Mouse (Mus musculus) lung, adult 2 months (tissue): ENCODE measurements around the gene Kiss1r.

ENCODE experiments used
- CTCF ChIP-seq: fragments of 200-500 bp; IDR thresholded peaks from 2 replicates; pipeline ENCODE4 v1.5.1; 2011; ENCODE audit warnings: mild to moderate bottlenecking, low read length, control low read depth; ENCODE audit not compliant: insufficient read depth
- POLR2A ChIP-seq: fragments of 200-500 bp; IDR thresholded peaks from 2 replicates; pipeline ENCODE4 v1.6.1; 2011; ENCODE audit warnings: low read depth, mild to moderate bottlenecking, control low read depth, low read length, borderline replicate concordance; ENCODE audit errors: extremely low read depth

DNA sequence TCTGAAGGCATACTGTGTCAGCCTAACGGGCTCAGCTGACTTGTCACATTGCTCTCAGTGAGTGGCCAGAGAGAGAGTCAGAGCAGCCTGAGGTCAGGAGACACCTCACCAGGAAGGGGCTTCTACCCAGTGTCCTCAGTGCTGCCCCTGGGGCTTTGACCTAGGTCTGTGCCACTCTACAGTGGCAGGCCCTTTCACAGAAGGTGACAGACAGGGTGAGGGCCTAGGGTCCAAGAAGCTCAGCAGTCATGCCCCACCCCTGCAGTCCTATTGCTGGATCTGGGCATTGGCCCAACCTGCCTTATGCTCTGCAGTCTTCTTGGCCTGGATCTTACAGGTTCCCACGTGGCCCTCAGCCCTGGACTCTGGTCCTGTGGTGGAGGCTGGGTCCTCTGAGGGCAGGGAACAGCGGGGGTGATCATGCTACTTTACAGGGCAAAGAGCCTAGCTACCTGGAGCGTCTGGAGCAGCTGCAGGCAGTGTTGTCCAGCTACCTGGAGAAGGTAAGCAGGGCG lies 50.2 kb downstream of the Kiss1r start:
- TF ChIP-seq CTCF (no peak), POLR2A (no peak)
